Mouse (Mus musculus): ENCODE measurements around the gene Retreg3.

- TF ChIP-seq CTCF (IDR thresholded peaks at IDR 0.05; ENCODE audit: borderline replicate concordance, insufficient read depth, low read depth, low read length) (no peak), POLR2A (IDR thresholded peaks at IDR 0.05; ENCODE audit: borderline replicate concordance, insufficient read depth, low read length) (peak; percentile 92)
Measured at GRCm38 (mm10) chr11:101119761-101120544, at the start of gene Retreg3, which contains the start of gene Tubg1.

Measured in cerebellum, adult 2 months (tissue).